Mouse (Mus musculus) erythroblast, adult 5-6 weeks (primary cell): ENCODE measurements around the gene Gm20388. TPM values are rescaled to one million over a fixed set of nuclear protein-coding genes. Genes with fewer than 3 reads are reported as not detected.
A peak's percentile ranks its signal among the peaks of the same experiment; 100 is the strongest.
"Not testable (repeated sequence)": the region's sequence is repeated elsewhere in the genome, so short reads cannot be mapped to it uniquely, and the experiment has no call there.

Source experiments
- ATAC-seq: replicated peaks from 2 replicates; pipeline ENCODE4 v1.8.0; 2016; ENCODE audit warnings: moderate number of reproducible peaks, mild to moderate bottlenecking, moderate TSS enrichment, inconsistent platforms; ENCODE audit not compliant: poor library complexity, low FRiP score, severe bottlenecking
- total RNA-seq, 2 experiments: library from RNA; stranded (forward) in 1 of 2; stranded (reverse) in 1 of 2; fragments of 150-400 nt in 1 of 2; fragments of 200-764, 138-1000 nt in 1 of 2; gene quantifications; 2 replicates each; pipeline versions ENCODE4 v1.2.3 to v1.2.4; 2015 to 2017; ENCODE audit warnings: low replicate concordance in 2 of 2

Gm20388 gene
- total RNA-seq, 2 experiments from 2014 or later, result 2.9 to 7.8 TPM

DNA sequence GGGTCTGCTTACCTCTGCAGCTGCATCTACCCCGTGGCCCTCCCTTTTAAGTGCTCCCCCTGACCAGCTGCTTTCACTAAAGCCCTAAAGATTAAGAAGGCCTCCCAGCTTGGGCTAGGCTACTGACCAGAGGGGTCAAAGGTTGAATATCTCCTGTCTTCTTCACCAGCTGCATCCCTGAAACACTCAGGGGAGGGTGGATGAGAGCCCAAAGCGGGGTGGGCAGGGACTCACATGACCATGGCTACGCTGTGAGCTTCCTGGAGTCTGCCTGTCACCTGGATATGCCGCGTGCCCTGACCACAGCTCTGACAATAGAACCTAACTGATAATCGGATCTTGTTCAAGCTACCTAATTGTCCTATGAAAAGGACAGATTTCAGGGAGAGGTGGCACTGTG is 2712.1 kb downstream of the Gm20388 start, which contains the start of gene Pabpn1l:
TSS of gene Pabpn1l (minus strand) at position 13 of the 400 bp plus-strand sequence.
- ATAC-seq, result no peak

DNA sequence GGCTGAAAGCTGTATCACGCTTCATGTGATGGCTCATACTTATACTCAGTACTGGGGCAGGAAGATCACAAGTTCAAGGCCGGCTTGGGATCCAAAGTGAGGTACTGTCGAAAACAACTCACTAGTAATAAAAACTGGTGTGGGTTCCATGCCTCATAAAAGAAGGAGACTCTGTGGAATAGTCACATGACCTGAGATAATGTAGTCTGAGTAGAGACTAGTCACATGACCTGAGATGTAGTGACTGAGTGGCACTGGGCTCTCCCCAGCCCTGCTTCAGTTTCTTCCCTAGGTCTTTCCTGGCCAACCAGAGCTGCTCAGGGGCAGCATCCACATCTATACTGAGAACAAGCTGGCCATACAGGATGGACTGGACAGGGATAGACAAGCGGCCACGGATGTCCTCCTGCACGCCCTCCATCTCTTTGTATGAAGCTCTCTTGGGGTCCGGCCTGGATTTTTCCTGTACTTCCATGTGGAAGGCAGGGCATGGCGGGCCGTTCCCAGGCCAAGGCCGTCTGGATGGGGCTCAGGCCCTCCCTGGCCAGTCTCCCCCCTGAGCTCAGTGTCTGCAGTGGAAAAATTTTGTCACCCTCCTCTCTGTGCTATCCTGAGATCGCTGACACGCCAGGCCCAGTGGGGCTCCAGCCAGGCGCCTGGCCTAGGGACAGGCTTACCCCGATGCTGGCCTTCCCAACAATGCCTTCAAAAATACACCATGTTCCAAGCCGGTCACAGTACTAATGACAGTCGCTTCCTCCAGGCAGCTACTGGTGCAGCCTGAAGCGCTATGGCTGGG is 2713.4 kb downstream of the Gm20388 start:
- ATAC-seq, result no peak

DNA sequence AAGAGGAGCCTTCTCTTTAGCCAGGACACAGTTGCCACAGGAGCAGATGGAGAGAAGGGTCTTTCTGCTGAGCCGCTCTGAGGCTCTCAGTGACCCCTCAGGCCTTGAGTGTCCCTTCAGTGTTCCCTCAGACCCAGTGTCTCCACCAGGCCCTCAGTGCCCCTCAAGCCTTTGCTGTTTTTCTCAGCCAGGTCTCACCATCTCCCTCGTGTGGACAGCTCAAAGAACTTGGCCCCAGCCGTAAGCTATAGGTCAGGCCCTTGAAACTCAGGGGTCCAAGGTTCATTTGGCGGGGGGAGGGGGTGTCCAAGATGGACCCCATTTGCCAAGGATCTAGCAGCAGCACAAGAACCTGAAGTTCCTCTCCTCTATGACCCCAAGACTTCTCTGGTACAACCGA is 2714.0 kb downstream of the Gm20388 start:
- no peak for ATAC-seq

DNA sequence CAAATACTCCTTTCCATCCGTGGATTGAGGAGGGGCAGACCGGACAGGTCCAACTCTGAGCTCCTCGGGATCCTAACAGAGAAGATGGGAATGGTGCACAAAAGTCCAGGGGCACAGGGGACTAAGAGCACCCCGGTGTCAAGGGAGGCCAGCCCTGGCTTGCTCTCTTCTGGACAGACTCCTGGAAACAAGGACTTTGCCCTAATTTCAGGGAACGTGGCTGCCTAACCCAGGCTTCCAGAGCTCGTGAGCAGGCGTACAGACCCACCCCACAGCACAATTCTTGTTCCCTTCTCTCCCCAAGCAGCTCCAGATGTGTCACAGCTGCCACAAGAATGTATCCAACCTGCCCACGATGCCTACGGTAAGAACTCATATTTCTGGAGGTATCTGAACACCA is 2715.2 kb downstream of the Gm20388 start:
- no peak for ATAC-seq

DNA sequence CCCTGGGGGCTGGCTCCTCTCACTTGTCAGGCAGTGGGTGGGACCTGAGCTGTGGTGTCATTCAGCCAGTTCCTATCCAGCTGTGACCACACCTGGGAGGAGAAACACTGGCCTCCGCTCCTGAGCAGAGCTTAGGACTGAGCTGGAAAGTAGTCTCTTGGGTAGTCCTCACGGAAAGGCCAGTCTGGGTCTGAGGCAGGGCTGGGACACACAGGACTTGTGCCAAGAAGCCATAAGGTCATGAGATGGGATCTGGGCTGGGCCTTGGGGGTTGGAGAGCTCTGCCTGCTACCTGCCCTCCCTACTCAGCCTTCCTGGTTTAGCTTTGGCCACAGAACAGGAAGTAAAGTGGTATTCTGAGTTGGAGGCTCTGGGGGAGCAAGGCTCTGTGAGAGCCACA is 2716.3 kb downstream of the Gm20388 start:
- no peak for ATAC-seq

DNA sequence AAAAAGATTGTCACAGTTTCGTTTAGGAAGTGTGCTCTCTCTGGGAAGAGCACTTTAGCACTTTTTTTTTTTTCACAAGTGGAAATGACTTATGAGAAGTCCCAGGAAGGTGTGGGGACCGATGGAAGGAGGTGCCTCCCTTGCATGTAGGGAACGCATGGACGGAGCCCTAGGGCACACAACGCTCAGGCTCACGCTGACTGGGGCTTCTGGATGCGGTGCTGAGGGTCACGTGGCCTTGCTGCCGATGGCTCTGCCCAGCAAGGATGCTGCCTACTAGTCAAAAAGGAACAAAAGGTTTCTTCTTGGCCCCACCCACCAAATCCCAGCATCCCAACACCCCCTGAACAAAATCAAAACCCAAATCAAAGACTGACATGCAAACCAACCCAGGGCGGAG is 2718.7 kb downstream of the Gm20388 start:
- no peak for ATAC-seq

DNA sequence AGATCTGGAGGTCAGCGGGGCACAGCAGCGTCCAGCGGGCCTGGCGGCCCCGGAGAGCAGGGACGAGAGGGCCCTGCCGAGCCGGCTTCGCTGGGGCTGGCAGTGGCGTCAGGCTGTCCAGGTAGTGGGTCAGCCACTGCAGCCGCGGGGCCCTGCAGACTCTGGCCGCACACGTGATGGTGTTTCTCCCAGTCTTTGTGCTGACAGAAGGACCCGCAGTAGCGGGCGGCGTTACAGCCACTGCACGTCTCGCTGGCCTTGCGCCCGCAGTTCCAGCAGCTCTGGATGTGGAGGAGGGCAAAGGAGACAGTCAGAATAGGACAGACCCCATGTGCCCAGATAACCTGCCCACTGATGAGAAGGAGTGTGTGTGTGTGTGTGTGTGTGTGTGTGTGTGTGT is 2720.1 kb downstream of the Gm20388 start:
- ATAC-seq, result no peak

DNA sequence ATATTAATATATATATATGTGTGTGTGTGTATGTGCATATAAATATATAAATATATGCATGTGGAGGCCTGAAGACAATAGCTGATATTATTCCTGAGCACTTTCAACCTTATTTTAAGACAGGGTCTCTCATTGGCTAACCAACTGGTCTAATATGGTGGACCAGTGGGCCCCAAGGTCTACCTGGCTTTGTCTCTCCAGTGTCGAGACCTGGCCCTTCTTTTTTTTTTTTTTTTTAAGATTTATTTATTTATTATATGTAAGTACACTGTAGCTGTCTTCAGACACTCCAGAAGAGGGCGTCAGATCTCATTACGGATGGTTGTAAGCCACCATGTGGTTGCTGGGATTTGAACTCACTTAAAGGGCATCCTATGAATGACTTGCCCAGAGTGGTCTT is 2721.5 kb downstream of the Gm20388 start:
- not testable (repeated sequence) for ATAC-seq

DNA sequence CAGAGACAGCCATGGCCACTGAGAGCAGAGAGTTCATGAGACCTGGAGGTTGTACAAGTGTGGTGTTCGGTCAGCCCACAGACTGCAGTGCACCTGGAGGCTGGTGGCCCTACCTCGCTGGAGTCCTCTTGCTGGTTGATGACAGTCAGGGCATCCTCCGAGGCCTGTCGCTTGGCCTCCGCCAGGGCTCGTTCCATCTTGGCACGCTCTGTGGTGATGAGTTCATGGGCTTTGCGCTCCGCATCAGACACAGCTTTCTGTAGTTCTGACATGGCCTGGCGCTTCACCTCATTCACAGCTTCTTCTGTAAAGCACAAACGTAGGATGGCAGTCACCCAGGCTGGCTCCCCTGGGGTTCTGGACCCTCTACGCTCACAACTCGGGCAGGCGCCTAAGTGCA is 2722.6 kb downstream of the Gm20388 start:
- no peak for ATAC-seq

DNA sequence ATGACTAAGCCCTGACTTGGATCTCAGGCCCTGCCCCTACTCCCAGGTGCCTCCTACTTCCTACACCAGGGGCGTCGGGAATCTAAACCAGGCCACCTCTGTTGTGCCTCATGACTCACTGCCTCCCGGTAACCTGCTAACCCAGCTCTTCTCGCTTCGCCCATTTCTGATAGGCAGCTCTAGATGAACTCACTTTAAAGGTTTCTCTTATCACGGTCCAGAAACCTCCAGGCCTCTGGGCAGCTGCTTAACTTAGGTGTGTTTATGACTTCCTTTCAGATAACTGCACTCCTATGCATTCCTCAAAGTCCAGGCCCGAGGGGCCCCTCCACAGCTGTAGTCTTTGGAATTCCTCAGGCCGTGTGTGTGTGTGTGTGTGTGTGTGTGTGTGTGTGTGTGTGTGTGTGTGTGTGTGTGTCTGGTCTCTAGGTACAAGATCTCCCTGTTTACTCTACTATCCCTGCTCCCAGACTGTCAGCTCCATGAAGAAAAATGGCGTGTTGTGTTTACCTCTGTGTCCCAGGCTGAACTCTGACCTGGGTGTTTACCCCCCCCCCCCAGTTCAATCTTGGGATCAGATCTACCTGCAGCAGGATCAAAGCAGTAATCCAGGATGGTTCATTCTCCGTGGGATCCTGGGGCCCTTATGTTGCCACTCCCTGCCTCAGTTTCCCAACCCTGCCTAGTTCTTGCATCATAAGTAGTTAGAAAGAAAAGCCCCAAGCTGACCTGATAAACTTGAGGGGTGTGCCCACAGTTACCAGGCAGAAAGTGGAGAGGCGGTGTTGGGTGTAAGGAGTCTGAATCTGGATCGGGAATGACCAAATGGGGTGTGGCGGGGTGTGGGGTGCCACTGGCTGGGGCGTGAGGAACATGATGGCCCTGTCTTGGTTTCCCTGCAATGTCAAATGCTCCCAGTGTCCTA is 2725.5 kb downstream of the Gm20388 start:
- ATAC-seq, result peak; percentile 80

DNA sequence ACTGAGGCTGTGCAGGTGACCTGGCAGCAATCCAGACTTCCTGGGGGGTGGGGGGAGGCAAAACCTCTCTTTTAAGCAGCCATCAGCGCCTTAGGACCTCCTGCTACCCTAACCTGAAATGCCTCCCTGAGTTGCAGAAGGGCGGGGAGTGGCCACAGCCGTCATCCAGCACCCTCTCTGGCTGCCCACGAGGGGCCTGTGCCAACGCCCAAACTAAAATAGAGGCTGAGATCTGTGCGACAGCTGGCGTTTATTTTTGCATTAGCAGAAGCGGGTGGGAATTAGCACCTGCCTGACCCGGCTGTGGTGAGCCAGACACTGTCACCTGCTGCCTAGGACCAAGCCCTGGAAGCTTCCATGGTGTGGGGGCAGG is 2726.1 kb downstream of the Gm20388 start:
- 0 out of 2 replicates have a peak, but pooled peaks have one; percentile 1 for ATAC-seq

DNA sequence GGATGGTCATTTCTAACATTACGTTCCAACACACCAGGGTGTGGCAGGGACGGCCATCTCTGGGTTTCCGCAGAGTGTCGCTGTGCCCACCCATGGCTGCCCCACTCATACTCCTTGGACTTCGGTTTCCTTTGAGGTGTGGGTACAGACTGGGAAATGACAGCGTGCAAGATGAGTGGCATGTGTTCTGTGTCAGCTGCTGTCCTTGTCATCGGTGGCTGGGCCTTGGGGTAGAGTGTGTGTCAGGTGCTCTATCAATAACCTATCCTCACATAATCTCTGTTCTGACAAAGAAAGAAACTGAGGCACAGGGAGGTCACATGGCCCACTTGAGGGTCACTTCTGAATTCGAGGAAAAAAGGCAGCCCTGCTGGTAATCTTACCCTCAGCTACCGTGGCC is 2726.6 kb downstream of the Gm20388 start:
- no peak for ATAC-seq

DNA sequence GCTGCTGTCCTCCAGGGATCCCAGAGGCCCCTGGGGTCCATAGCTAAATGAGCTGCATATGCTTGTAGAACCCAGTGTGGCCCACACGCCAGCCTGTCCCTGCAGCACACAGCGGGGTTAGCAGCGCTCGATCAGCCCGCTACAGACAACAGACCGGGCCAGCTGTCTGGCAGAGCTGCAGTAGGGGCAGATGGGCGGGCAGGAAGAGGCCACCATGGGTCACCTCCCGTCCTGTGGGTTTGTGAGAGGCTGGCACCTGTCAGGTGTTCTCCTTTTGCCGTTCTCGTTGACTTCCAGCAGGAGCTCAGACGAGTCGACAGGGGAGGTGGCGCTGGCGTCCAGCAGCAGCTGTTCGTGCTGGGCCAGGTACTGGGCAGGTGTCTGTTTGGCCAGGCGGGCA is 2728.0 kb downstream of the Gm20388 start:
- ATAC-seq, result no peak

DNA sequence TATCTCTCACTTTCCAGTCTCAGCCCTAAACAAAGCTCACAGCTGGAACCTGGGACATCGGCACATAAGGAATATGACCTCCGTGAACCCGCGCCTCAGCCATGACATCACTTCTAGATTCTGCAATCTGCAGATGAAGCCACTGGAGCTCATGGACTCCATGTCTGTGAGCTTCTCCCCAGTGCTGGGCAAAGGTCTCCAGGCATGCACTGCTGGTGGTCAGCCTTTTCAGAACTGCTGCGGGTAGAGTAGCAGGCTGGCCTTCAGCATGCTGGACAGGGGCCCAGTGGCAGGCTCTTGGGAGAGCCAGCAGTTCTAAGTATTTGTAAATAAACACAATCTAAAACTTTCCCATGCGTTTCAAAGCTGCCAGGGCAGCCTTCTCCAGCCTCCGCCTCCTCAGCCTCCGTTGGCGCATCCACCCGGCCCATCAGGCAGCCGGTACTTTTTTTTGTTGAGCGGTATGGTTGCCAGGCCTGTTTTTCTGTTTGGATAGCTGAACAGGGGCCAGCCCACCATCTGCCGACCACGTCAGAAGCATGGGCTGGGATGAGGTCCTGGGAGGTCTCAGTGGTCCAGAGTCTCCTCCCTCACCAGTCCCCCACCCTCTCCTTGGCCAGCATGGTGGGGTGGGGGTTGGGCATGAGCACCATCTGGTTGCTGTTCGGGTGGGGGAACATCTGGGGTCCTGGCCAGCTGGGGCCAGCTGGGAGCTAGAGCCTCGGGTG is 2729.0 kb downstream of the Gm20388 start:
- no peak for ATAC-seq

DNA sequence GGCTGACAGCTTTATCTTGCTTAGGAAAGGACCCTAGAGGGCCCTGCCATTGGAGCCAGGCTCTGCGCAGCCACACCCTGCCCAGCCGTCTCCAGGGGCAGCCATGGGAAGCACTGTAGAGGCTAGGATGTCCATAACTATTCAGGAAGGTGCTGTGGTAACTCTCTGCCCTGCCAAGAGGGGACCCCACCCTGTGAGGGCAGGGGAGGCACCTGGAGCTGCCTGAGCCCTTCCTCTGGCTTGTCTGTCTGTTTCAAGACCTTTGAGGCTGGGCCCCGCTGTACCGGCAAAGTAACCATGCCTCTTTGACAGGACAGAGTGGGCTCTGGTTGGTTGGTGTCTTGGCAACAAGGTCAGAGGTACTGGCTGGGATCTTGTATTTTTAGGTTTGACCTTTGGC is 2730.2 kb downstream of the Gm20388 start:
- no peak for ATAC-seq

DNA sequence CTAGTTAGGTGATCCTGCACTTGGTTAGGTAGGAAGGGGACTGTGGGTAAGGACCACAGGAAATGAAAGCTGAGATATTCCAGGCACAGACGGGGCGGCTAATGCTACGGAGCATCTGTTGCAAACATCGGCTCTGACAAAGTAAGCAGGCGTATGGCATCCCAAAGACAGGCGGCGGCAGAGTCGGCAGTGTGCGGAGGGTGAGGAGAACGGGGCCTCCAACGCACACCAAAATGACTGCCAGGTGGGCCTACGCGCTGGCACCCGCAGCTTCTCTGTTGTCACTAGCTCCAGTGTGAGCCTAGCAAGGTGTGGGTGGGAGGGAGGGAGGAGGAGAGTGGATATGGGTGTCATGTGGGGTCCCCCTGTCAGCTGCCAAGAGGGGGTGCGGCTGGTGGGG is 2730.8 kb downstream of the Gm20388 start:
- no peak for ATAC-seq

DNA sequence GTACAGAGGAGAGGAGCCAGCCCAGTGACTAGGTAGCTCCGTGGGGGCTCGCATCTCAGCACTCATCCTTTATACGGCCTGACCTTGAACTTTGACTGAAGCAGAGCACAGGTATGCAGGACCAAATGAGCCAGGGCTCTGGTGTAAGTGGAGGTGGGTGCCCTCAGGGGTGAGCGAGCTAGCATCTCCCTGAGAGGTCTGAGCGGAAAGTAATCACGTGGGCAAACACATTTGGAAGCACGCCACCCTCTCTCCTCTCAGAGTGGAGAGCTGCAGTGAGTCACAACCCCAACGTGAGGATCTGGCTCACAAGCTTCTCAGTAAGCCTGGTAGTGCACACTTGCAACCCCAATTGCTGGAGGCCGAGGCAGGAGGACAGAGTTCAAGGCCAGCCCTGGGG is 2731.4 kb downstream of the Gm20388 start:
- ATAC-seq, result no peak

DNA sequence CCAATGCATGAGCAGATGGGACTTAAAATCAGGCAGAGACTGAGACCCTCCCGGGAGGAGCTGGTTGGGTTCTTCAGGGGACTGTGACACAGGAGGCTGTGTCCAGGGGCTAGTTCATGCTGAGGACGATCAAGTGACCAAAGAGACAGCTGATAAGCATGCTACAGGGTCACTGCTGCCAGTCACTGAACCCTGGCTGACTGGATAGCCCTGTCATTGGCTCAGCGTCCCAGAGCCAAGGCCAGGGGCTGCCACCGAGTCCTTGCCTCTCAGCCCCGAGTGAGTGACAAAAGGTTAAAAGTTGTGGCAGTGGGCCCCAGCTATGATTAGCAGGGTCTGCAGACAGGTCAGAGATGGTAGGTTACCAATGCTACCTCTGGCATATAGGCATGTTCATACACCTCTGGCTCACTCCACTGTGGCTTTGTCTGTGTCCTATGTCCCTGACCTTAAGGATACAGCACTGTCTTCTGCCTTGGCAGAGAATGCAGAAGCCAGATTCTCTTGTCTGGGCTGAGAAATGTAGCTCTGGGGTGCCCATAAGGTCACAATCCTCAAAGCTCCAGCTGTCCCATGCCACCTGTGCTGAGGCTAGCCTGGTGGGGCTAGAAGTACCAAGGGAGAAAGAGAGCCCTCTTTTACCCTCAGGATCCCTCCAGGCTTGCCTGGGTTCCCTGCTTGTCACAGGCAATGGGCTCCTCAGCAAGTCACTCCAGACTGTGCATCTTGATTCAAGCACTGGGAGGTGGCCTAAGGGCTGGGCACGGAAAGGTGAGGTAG is 2733.7 kb downstream of the Gm20388 start:
- ATAC-seq, result no peak

DNA sequence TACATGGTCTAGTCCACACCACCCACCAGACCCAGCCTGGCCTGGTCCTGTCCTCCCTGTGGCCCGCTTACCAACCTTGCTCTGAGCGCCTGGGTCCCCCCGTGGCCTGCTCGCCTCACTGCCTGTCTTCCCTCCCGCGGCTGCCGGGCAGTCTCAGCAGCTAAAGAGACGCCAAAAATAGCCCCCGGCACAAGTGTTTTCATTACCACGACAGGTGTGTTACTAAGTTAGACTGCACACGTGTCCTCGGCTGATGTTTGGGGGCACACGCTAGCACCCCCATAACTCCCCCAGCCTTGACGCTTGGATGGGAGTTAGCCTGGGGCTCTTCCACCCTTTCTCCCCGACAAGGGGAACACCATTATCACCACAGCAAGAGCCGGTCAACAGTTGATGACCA is 2735.7 kb downstream of the Gm20388 start:
- no peak for ATAC-seq
